Mouse (Mus musculus) urinary bladder, postnatal 25 days (tissue): ENCODE results near the gene Ints7.

Source experiments
- DNase-seq: peaks from one replicate; pipeline ENCODE4 v3.0.0; 2022; ENCODE audit warnings: low spot score

Ints7 gene

GRCm38 (mm10) chr1:191632511-191633095, 57.2 kb downstream of the Ints7 start:
- DNase-seq = no peak

- no peak for DNase-seq
These were observed 58.7 kb downstream of the Ints7 start for GRCm38 (mm10) chr1:191634116-191634515.

GRCm38 (mm10) chr1:191638404-191638803, 63.0 kb downstream of the Ints7 start:
- DNase-seq = no peak

GRCm38 (mm10) chr1:191639200-191639807, 63.9 kb downstream of the Ints7 start:
- no peak for DNase-seq

GRCm38 (mm10) chr1:191640146-191640545, 64.7 kb downstream of the Ints7 start:
- DNase-seq = no peak

- no peak for DNase-seq
These were observed 65.4 kb downstream of the Ints7 start for GRCm38 (mm10) chr1:191640848-191641247.

- DNase-seq = no peak
These were observed 66.0 kb downstream of the Ints7 start for GRCm38 (mm10) chr1:191641438-191641837.

GRCm38 (mm10) chr1:191642903-191643302, 67.5 kb downstream of the Ints7 start:
- no peak for DNase-seq

GRCm38 (mm10) chr1:191645921-191646320, 70.5 kb downstream of the Ints7 start:
- DNase-seq = no peak

GRCm38 (mm10) chr1:191647590-191647989, 72.2 kb downstream of the Ints7 start:
- DNase-seq = no peak

GRCm38 (mm10) chr1:191659441-191659840, 84.0 kb downstream of the Ints7 start:
- no peak for DNase-seq

- no peak for DNase-seq
These were observed 85.8 kb downstream of the Ints7 start for GRCm38 (mm10) chr1:191661019-191661796.

- DNase-seq = peak; percentile 30
These were observed 86.9 kb downstream of the Ints7 start for GRCm38 (mm10) chr1:191662178-191662898.

GRCm38 (mm10) chr1:191662899-191663500, 87.6 kb downstream of the Ints7 start:
- DNase-seq = no peak

GRCm38 (mm10) chr1:191663603-191664002, 88.2 kb downstream of the Ints7 start:
- no peak for DNase-seq

GRCm38 (mm10) chr1:191666351-191666750, 90.9 kb downstream of the Ints7 start:
- DNase-seq = no peak

- DNase-seq = no peak
These were observed 92.6 kb downstream of the Ints7 start for GRCm38 (mm10) chr1:191668030-191668429.
